Mouse (Mus musculus): ENCODE results near the gene Nr3c2.

Gene Nr3c2

DNA sequence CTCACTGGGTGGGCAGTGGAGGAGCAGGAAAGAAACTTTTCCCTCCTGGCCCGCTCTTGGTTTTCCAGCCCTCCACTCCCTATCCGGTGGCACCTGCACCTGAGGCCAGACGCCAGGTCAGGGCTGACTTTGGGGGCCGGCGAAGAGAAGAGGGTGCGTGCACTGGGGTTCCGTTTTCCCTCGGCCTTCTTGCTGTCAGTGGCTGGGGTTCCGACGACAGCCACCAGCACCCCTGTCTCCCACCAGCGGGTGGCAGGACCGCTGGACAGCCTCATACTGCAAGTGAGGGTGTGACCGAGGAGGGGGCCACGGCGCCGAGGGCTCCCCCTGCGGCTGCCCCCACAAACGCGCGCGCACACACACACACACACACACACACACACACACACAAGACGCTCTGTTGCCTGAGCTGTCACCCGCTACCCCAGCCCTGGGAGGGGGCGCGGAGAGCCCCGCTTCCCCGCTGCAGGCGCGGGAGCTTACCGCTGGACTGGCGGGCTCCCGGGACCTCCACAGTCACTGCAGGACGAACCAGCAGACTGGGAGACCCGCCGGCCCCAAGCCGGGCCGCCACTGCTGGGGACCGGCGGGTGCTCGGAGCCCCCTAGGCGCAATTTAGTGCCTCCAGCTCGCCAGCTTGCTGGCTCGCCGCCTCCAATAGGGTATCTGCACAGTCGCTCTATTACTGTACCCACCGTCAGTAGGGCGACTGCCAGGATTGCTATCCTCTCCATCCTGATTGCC is at the start of gene Nr3c2:
Gene Nr3c2, plus strand, starts transcription at position 32 of the 744 bp plus-strand sequence.
- peak; percentile 11 for DNase-seq (ENCODE audit: low spot score)

DNA sequence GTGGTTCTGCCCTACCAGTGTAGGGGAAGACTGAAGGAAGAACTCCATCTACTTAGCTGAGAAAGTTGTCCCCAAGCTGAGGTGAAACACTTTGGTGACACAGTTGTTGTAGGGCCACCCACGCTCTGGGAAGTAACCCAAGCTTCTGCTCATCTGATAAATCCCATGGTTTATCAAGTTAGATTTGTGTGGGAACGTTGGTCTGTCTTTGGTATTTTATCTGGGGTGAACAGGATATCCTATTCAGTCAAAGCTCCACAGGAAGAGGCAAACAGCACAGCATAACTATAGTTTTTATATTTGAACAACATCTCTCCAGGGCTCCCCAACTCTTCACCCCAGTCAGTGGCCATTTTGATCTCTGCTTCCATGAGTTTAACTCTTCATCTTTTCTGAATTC is 40.7 kb upstream of the Nr3c2 start:
- DNase-seq (ENCODE audit: low spot score), result no peak

- DNase-seq (ENCODE audit: low spot score), result no peak
Observed at GRCm38 (mm10) chr8:76859709-76860108, 39.5 kb upstream of the Nr3c2 start.

DNA sequence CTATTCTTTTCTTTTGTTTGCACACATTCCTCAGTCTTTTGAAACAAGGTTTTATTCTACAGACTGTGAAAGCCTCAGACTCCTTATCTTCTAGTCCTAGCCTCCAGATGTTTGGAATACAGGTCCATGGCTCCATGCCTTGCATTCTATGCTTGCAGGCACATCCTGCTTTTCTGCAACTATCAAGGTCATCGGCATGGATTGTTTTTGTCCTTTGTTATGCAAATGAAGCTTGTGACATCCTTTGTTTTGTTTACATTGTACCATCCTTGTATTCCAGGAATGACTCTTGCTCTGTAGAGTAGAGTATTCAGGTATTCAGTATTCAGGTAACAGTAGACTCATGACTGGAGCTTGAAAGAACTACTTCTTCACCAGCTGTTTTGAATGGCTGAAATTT is 36.2 kb upstream of the Nr3c2 start:
- no peak for DNase-seq (ENCODE audit: low spot score)

DNA sequence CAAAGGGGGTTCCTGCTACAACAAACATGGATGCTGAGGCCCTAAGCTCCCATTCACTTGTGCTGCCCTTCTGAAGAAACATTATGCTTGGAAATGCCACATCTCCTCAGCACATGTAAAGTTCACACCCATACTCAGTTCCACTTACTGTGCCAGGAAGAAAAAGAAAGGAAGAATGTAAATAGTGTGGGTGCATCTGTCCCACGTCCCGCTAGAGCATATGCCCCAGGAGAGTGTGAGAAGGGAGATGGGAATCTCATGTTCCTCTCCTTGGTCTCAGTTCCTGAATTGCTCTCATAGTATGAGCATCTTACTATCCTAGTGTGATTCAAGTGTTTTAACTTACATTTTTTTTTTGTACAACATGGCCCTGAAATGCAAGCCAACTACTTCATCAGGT is 22.4 kb upstream of the Nr3c2 start:
- DNase-seq (ENCODE audit: low spot score), result no peak

GRCm38 (mm10) chr8:76897050-76897449 is 2.2 kb upstream of the Nr3c2 start:
- DNase-seq (ENCODE audit: low spot score), result no peak

- peak; percentile 63 for DNase-seq (ENCODE audit: low spot score)
Observed at GRCm38 (mm10) chr8:76898721-76899410, 376 bp upstream of the Nr3c2 start.

- DNase-seq (ENCODE audit: low spot score), result peak; percentile 53
Observed at GRCm38 (mm10) chr8:76900155-76901141, 1.2 kb downstream of the Nr3c2 start.

GRCm38 (mm10) chr8:76901430-76902204 is 2.4 kb downstream of the Nr3c2 start:
- DNase-seq (ENCODE audit: low spot score), result peak; percentile 90

- no peak for DNase-seq (ENCODE audit: low spot score)
Observed at GRCm38 (mm10) chr8:76902205-76903078, 3.2 kb downstream of the Nr3c2 start.

DNA sequence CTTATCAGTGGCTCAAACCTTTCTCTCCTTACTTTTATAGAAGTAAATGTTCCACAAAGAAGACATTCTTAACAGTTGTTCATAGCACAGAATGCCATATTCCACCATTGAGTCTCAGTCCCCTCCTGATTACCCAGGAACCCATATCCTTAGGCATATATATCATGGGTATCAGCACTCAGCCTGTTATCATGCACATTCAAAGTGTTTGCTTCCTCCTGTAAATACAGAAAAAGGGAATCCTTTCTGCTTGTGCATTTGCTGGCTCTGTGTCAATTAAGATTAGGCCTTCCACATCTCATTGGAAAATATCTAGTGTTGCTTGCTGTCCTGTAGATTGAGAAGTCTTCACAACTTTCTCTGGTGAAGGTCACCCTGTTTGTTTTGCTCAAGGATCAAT is 12.0 kb downstream of the Nr3c2 start:
- no peak for DNase-seq (ENCODE audit: low spot score)

GRCm38 (mm10) chr8:76912678-76913077 is 13.4 kb downstream of the Nr3c2 start:
- DNase-seq (ENCODE audit: low spot score), result no peak

GRCm38 (mm10) chr8:76913207-76913606 is 14.0 kb downstream of the Nr3c2 start:
- no peak for DNase-seq (ENCODE audit: low spot score)

DNA sequence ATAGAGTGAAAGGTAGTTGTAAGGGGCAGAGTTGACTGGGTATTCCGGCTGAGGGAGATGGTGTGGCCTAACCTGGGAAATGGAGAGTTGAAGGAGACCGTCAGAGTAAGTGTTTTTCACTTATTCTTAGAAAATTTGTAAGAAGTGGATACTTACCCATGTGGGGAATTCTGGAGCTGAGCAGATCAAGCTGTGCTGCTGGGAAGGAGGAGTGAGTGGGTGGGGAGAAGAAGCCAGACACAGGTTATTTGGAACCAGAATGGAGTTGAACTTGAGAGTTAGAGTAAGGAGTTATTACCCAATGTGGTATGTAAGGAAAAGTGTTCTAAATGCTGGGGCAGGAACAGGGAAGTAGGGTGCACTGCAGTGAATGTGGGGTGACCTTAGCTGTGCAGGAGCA is 16.0 kb downstream of the Nr3c2 start:
- DNase-seq (ENCODE audit: low spot score), result no peak

DNA sequence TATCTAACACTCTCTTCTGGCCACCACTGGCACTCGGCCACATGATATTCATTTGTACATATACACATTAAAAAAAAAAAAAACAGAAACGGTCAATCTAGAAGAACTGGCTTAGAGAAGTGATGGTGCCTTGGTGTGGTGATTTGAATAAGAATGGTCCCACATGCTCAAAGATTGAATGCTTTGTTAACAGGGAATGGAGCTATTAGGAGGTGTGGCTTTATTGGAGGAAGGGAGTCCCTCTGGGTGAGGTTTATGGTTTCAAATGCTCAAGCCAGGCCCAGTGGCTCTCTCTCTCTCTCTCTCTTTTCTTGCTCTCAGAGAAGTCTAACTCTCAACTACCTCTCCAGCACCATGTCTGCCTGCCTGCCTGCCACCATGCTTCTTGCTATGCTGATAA is 20.3 kb downstream of the Nr3c2 start:
- DNase-seq (ENCODE audit: low spot score), result no peak

DNA sequence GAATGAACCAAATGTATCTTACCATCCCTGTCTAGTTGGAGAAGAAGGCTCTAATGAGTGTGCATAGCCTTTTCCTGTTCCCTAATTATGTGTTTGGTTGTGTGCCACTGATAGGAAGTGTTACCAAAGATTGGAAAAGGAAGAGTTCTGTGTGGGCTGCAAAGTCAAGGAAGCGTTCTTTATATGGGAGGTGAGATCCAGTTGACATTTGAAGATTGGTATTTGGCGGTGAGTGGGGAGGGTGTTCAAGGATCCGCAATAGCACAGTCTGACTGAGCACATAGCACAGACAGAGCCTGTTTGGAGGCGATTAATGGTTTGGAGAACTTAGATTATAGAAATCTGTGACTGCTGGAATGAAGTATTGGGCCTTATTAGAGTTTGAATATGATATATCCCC is 24.9 kb downstream of the Nr3c2 start:
- DNase-seq (ENCODE audit: low spot score), result no peak

- DNase-seq (ENCODE audit: low spot score), result no peak
Observed at GRCm38 (mm10) chr8:76928326-76928725, 29.1 kb downstream of the Nr3c2 start.

- no peak for DNase-seq (ENCODE audit: low spot score)
Observed at GRCm38 (mm10) chr8:76928808-76929207, 29.6 kb downstream of the Nr3c2 start.

DNA sequence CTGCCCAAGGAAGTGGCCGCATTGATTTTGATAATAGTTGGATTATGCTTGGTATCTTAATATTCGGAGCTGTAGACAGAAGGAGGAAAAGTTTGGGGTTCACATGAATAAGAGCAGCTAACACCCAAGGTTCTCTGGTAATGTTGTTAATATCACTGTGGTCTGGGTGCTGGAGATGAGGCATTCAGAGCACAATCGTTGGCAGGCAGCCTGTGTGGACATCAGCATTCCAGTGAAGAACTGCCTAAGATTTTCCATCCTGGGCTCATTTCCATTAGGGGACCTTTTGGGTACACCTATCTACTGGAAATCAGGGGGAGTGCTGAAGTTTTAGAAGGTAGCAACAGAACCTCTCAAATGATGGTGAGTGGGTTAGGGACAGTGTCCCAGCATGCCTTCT is 65.8 kb downstream of the Nr3c2 start:
- DNase-seq (ENCODE audit: low spot score), result no peak

DNA sequence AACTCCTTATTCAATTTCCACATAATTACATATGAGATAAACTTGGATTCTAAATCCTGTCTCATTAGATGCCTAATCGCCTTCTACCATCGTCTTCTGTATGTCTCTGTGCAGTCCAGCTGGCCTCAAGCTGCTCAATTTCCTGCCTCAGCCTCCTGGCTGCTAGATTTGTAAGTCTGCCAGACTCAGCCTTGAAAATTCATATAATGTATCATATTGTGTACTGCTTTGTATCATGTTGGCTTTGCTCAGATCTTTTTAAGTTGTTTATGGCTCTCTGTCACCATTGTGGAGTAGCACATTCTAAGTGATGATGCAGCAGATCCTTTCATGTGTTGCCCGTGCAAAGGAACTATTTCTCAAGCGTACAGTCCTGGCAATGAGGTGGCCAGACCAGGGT is 71.9 kb downstream of the Nr3c2 start:
- DNase-seq (ENCODE audit: low spot score), result no peak

Measured in urinary bladder, postnatal 25 days (tissue).